Mouse (Mus musculus) liver, adult 2 months (tissue): Measurements from ENCODE around the gene Rbfox3.

Experiments used
- CTCF ChIP-seq: fragments of 200-500 bp; IDR thresholded peaks from 2 replicates; pipeline ENCODE4 v1.5.1; 2011; ENCODE audit warnings: low read depth, low read length, control low read depth
- POLR2A ChIP-seq: fragments of 200-500 bp; IDR thresholded peaks from 2 replicates; pipeline ENCODE4 v1.6.1; 2011; ENCODE audit warnings: low read length, control low read depth; ENCODE audit not compliant: insufficient read depth; ENCODE audit errors: extremely low read depth

DNA sequence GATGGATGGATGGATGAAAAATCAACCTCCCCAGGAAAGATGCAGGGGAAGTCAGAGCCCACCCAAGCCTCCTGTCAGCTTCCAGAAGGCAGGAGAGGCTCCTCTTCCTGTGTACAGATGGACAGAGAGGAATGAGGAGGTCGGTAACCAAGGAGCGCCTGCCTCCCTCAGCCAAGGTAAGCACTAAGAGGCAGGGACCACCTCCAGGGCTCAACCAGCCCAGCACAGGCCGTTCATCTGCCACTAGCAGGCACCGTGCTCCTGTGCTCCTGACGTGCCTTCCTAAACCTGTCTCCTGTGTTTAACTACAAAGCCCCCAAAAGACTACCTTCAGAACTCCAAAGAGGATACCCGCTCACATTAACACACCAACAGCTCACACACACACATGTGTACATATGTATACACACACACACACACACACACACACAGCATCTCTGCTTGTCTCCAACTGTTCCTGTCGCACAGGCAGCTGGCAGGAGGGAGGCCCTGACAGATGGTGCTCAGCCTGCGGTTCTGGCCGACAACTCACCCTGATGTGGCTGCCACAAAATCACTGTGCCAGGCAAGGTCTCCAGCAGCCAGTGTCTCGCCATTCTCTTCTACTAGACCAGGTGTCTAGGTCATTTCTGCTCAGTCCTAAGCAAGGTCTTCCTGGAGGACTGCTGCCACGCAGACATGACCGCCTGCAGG is 151.0 kb downstream of the Rbfox3 start:
- TF ChIP-seq CTCF (no peak), POLR2A (no peak)
